Mouse (Mus musculus) midbrain, postnatal 0 days (tissue): ENCODE results near the gene Slc15a1. TPM values are rescaled to one million over a fixed set of nuclear protein-coding genes. Genes with fewer than 3 reads are reported as not detected.

Experiments
- ATAC-seq: fragments of 200-750 bp; cut with Nextera tagmentation; 2 replicates; pipeline ENCODE4 v1.8.0; 2017; ENCODE audit warnings: moderate number of reproducible peaks, mild to moderate bottlenecking, moderate TSS enrichment, moderate library complexity; ENCODE audit not compliant: low FRiP score
- DNase-seq: peaks from one replicate; pipeline ENCODE4 v3.0.0-alpha.2; 2015; ENCODE audit warnings: low spot score
- H3K27ac ChIP-seq: fragments of 300-500 bp; sonication (generic); 2 replicates; pipeline ENCODE4 v1.5.1; 2014; ENCODE audit warnings: low read depth, mild to moderate bottlenecking, low read length, mixed read lengths
- H3K27me3 ChIP-seq: fragments of 300-500 bp; sonication (generic); 2 replicates; pipeline ENCODE4 v1.6.1; 2014; ENCODE audit warnings: low read length, control low read depth, mixed read lengths; ENCODE audit not compliant: insufficient read depth
- H3K36me3 ChIP-seq: fragments of 300-500 bp; sonication (generic); 2 replicates; pipeline ENCODE4 v1.6.1; 2014; ENCODE audit warnings: low read length, control low read depth, mixed read lengths; ENCODE audit not compliant: insufficient read depth
- H3K4me1 ChIP-seq: fragments of 300-500 bp; sonication (generic); 2 replicates; pipeline ENCODE4 v1.6.1; 2014; ENCODE audit warnings: mild to moderate bottlenecking, control low read depth, antibody characterized with exemption, low read length, mixed read lengths; ENCODE audit not compliant: insufficient read depth
- H3K4me2 ChIP-seq: fragments of 300-500 bp; sonication (generic); 2 replicates; pipeline ENCODE4 v1.6.1; 2014; ENCODE audit warnings: low read depth, mild to moderate bottlenecking, low read length, mixed read lengths; ENCODE audit not compliant: poor library complexity, severe bottlenecking
- H3K4me3 ChIP-seq: fragments of 300-500 bp; sonication (generic); 2 replicates; pipeline ENCODE4 v1.5.1; 2014; ENCODE audit warnings: low read depth, mild to moderate bottlenecking, low read length, moderate library complexity
- H3K9ac ChIP-seq: fragments of 300-500 bp; sonication (generic); replicated peaks from 2 replicates; pipeline ENCODE4 v1.6.1; 2014; ENCODE audit warnings: mild to moderate bottlenecking, low read length, moderate library complexity, mixed read lengths; ENCODE audit not compliant: poor library complexity, severe bottlenecking
- H3K9me3 ChIP-seq: fragments of 300-500 bp; sonication (generic); 2 replicates; pipeline ENCODE4 v1.6.1; 2016; ENCODE audit warnings: low read length, control low read depth
- CTCF ChIP-seq: IDR thresholded peaks from 2 replicates; pipeline ENCODE4 v1.5.1; 2016; ENCODE audit warnings: antibody characterized with exemption, mild to moderate bottlenecking
- WGBS: fragments of 180-500 bp; shearing (Covaris S2); extraction: QIAGEN DNeasy Blood & Tissue Kit; methylation state at CpG from one replicate; pipeline ENCODE4 v1.1.7; 2014; 5-methylcytosine and 5-hydroxymethylcytosine counted together
- polyA plus RNA-seq: library from polyadenylated mRNA; unstranded; fragments of >200 nt; fragmentation: Nextera tagmentation; extraction: Ambion mirVana; gene quantifications from 2 replicates; pipeline ENCODE4 v1.2.1, GENCODE M21; 2015
- total RNA-seq: library from RNA; depleted of rRNA; stranded (reverse); fragments of >200 nt; gene quantifications from 2 replicates; pipeline ENCODE4 v1.2.3, GENCODE M21; 2014

Gene Slc15a1
- total and polyA plus RNA-seq, 2 experiments from 2014 or later = 0.05 to 0.06 TPM

- Histone ChIP-seq H3K4me2 (no peak overlapping the region), H3K9me3 (no peaks in the 10 kb centered on the region), H3K27me3 (no peaks in the 10 kb centered on the region), H3K9ac (no peak overlapping the region), H3K4me1 (no peaks in the 10 kb centered on the region), H3K36me3 (no peaks in the 10 kb centered on the region), H3K4me3 (no peak overlapping the region), H3K27ac (no peak overlapping the region)
- DNase-seq (no peak), ATAC-seq (no peak)
- TF ChIP-seq CTCF = no peak
- WGBS = 87% methylated on average over 17 of the region's 17 CpGs
Observed at GRCm38 (mm10) chr14:121429854-121430535, 75.1 kb downstream of the Slc15a1 start.

GRCm38 (mm10) chr14:121428148-121428547 lies 76.9 kb downstream of the Slc15a1 start:
- Histone ChIP-seq H3K4me2 (no peak overlapping the region), H3K9ac (no peak overlapping the region), H3K27ac (no peak overlapping the region), H3K4me3 (no peak overlapping the region), H3K4me1 (no peaks in the 10 kb centered on the region), H3K27me3 (no peaks in the 10 kb centered on the region), H3K9me3 (no peaks in the 10 kb centered on the region), H3K36me3 (no peaks in the 10 kb centered on the region)
- TF ChIP-seq CTCF = no peak
- ATAC-seq = no peak
- 93% methylated on average over 4 of the region's 4 CpGs for WGBS
- DNase-seq = no peak

- peak; percentile 35 for TF ChIP-seq CTCF
- no peak for ATAC-seq
- H3K27me3 ChIP-seq = no peaks in the 10 kb centered on the region
Observed at GRCm38 (mm10) chr14:121426743-121427142, 78.3 kb downstream of the Slc15a1 start.

GRCm38 (mm10) chr14:121425004-121425793 lies 79.9 kb downstream of the Slc15a1 start:
- Histone ChIP-seq H3K4me1 (no peaks in the 10 kb centered on the region), H3K9me3 (no peaks in the 10 kb centered on the region), H3K4me3 (no peak overlapping the region), H3K27ac (no peak overlapping the region), H3K4me2 (no peak overlapping the region), H3K9ac (no peak overlapping the region), H3K36me3 (no peaks in the 10 kb centered on the region), H3K27me3 (no peaks in the 10 kb centered on the region)
- ATAC-seq = no peak
- WGBS = 83% methylated on average over 7 of the region's 7 CpGs
- DNase-seq = no peak
- no peak for TF ChIP-seq CTCF

More at GRCm38 (mm10) chr14:121426743-121427142, 78.3 kb downstream of the Slc15a1 start:
- Histone ChIP-seq H3K4me3 (no peak overlapping the region), H3K36me3 (no peaks in the 10 kb centered on the region), H3K27ac (no peak overlapping the region), H3K9me3 (no peaks in the 10 kb centered on the region), H3K4me1 (no peaks in the 10 kb centered on the region), H3K4me2 (no peak overlapping the region), H3K9ac (no peak overlapping the region)
- DNase-seq = no peak

GRCm38 (mm10) chr14:121423341-121423751 lies 81.7 kb downstream of the Slc15a1 start:
- WGBS = 63% methylated on average over 7 of the region's 7 CpGs
- H3K4me2 ChIP-seq = no peak overlapping the region
- no peak for TF ChIP-seq CTCF
- no peaks in the 10 kb centered on the region for H3K27me3 ChIP-seq
- H3K36me3 ChIP-seq = no peaks in the 10 kb centered on the region
- ATAC-seq (no peak), DNase-seq (no peak)
- no peak overlapping the region for H3K9ac ChIP-seq
- no peaks in the 10 kb centered on the region for H3K4me1 ChIP-seq
- H3K4me3 ChIP-seq = no peak overlapping the region
- H3K27ac ChIP-seq = no peak overlapping the region
- H3K9me3 ChIP-seq = no peaks in the 10 kb centered on the region
